Mouse (Mus musculus): ENCODE results near the gene Git2.

Git2 gene

DNA sequence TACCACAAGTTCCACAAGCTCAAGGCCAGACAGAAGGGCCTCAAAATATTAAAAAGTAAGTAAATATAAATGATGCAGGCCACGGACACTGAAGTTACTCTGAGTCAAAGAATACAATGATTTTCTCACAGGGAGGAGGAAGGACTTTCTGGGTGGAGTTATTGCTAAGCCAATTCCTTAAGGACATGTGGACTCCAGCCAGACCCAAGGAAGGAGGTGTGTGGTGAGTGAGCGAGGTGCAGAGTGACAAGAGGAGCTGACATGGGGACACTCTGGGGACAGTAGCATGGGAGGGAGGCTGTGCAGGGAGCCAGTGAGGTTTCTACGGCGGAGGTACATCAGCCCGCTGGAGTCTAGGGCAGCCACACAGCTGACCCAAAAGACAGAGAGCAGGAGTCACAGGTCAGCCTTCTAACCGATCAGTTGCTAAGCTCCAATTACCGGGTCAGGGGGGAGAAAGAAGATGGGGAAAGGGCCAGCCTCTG, 88.5 kb downstream of the Git2 start:
- no peak for DNase-seq (ENCODE audit: low read depth, low spot score)

DNA sequence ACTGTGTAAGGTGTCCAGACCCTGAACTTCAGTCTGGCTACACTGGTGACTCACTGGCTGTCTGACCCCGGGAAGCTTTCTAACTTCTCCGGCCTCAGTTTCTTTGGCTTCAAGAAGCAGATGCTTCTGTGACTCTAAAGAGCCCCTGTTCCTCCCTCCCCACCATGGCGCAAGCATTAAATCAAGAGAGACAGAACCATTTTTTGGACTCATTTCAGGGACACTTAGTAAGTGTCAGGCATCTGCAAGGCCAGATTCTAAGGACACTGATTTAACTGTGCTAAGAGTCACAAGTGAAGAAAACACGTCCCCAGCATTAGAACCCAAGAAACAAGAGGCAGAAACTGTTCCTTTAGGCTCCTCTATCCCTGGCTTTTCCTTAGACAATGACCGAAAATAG, 89.3 kb downstream of the Git2 start:
- DNase-seq (ENCODE audit: low read depth, low spot score), result no peak

DNA sequence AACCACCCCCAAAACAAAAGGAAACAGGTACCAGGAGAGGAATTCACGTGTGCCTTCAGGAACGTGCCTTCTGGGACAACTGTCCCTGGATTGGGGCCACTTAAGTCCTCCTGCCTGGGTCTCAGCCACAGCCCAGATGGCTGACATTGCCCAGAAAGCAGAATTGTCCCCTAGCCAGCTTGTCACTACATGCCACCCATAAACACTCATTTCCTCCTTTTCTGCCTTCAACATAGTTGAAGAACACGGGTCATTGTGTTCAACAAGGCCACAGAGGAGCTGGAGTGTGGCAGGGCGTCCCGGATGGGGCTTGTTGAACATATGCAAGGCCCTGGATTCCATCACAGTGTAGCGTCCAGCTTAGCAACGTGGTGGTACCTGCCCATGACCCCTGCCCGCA, 93.6 kb downstream of the Git2 start:
- DNase-seq (ENCODE audit: low read depth, low spot score), result no peak

DNA sequence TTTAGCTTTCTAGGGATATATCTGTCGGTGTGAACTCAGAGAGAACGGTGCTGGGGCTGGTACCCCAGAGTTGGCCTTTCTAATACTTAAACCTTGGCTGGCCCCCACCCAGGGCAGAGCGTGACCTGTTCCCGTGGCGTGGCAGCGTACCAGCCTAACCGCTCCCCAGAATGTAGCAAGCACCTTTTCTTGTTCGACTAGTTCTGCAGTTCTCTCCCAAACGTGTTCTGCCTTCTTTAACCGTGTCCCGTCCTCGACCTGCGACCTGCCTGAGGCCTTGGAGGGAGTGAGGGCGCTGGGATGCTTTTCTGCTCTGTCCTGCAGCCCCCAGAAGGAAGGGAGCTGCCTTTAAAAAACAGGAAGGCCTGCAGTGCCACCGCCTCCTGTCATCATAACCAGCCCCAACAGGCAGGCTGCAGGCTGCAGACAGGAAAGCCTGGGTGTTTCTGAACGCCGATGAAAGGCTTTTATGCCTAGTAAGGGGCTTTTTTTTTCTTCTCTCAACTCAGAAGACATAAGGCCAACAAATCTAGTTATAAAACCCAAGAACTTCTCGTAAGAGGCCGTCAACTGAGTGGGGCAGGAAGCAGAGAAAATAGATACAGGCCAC, 94.5 kb downstream of the Git2 start:
- no peak for DNase-seq (ENCODE audit: low read depth, low spot score)

DNA sequence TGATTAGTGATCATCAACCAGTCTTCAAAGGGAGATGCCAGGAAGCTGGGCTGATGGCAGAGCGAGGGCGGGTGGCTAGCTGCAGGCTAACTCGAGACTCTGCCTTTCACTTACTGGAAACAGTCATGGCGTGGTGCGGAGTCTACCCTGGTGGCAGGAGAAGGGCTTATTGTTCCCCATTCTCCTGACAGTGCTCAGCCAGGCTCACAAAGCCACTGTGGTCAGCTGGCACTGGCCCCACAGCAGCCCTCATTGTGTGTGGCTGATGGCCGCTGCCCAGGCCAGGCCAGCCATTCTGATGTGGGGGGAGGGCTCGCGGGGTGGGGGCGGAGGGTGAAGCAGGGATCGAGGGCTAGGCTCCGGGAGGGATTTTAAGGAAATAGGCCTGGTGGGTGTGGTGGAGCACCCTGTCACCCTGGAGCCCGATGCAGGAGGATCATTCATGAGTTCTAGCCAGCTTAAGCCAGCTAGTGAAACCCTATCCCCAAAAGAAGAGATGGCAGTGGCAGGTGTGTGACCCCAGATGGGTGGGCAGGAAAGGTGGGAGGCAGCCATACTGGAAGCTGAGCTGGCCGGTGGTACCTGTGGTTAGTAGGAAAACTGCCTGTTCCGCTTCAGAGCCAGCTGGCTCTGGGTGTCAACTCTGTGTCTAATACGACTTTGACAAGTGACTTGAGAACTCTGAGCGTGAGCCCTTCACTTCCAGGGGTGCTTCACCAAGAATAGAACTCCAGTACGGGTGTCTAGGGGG, 95.3 kb downstream of the Git2 start:
- no peak for DNase-seq (ENCODE audit: low read depth, low spot score)
